Mouse (Mus musculus) heart, embryonic 16.5 days (tissue): ENCODE measurements around the gene Resp18. TPM values are rescaled to one million over a fixed set of nuclear protein-coding genes. Genes with fewer than 3 reads are reported as not detected.

Source experiments
- ATAC-seq: fragments of 200-750 bp; cut with Nextera tagmentation; replicated peaks from 2 replicates; pipeline ENCODE4 v1.8.0; 2017; ENCODE audit warnings: moderate number of reproducible peaks; ENCODE audit not compliant: insufficient read depth, low FRiP score; ENCODE audit errors: extremely low read depth
- H3K27ac ChIP-seq: fragments of 300-500 bp; sonication (generic); 2 replicates; pipeline ENCODE4 v1.5.1; 2014; ENCODE audit warnings: mild to moderate bottlenecking, low read length, control low read depth, moderate library complexity
- H3K27me3 ChIP-seq: fragments of 300-500 bp; sonication (generic); 2 replicates; pipeline ENCODE4 v1.6.1; 2014; ENCODE audit warnings: low read length, mixed read lengths; ENCODE audit not compliant: control insufficient read depth, insufficient read depth
- H3K36me3 ChIP-seq: fragments of 300-500 bp; sonication (generic); 2 replicates; pipeline ENCODE4 v1.6.1; 2014; ENCODE audit not compliant: control insufficient read depth, insufficient read depth
- H3K4me1 ChIP-seq: fragments of 300-500 bp; sonication (generic); 2 replicates; pipeline ENCODE4 v1.6.1; 2014; ENCODE audit warnings: low read length, mixed read lengths; ENCODE audit not compliant: control insufficient read depth, insufficient read depth
- H3K4me2 ChIP-seq: fragments of 300-500 bp; sonication (generic); 2 replicates; pipeline ENCODE4 v1.6.1; 2014; ENCODE audit warnings: low read depth, mild to moderate bottlenecking, control low read depth, low read length
- H3K4me3 ChIP-seq: fragments of 300-500 bp; sonication (generic); 2 replicates; pipeline ENCODE4 v1.5.1; 2014; ENCODE audit warnings: mild to moderate bottlenecking, control low read depth, low read length
- H3K9ac ChIP-seq: fragments of 300-500 bp; sonication (generic); 2 replicates; pipeline ENCODE4 v1.6.1; 2014; ENCODE audit warnings: low read length, control low read depth
- H3K9me3 ChIP-seq: fragments of 300-500 bp; sonication (generic); replicated peaks from 2 replicates; pipeline ENCODE4 v1.6.1; 2016; ENCODE audit warnings: low read length; ENCODE audit not compliant: control insufficient read depth
- WGBS: fragments of 180-500 bp; shearing (Covaris S2); extraction: QIAGEN DNeasy Blood & Tissue Kit; methylation state at CpG from one replicate; pipeline ENCODE4 v1.1.7; 2014; 5-methylcytosine and 5-hydroxymethylcytosine counted together
- polyA plus RNA-seq: library from polyadenylated mRNA; unstranded; fragments of >200 nt; fragmentation: Nextera tagmentation; extraction: Ambion mirVana; gene quantifications from 2 replicates; pipeline ENCODE4 v1.2.1, GENCODE M21; 2015

Resp18 gene
- polyA plus RNA-seq, 1 experiment from 2014 or later, result 0.76 TPM

DNA sequence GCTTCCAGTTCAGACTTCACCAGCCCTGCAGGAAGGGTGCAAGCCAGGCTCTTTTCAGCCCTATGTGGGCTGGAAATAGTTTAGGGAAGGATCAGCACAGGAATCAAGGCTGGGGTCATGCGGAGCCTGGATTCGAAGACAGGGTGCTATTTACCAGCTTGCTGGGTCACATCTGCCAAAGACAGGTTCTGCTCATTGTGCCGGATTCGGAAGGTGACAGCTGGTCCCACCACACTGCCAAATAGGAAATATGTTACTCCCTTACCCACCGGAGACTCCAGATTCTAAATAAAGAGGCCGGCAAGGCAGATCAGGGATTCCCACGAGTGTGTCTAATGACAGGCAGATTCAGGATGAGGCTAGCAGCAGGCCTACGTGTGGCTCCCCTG, 23.6 kb downstream of the Resp18 start:
- H3K27ac ChIP-seq, result no peak overlapping the region
- H3K4me3 ChIP-seq, result no peak overlapping the region
- 74% methylated on average over 8 of the region's 8 CpGs for WGBS
- no peak for ATAC-seq
- no peaks in the 10 kb centered on the region; the same call in 1 of the 2 replicates for H3K27me3 ChIP-seq
- no peaks in the 10 kb centered on the region for H3K36me3 ChIP-seq
- peaks cover 4% of the 10 kb centered on the region for H3K4me1 ChIP-seq
- no peak overlapping the region for H3K9ac ChIP-seq
- H3K4me2 ChIP-seq, result no peak overlapping the region
- no peaks in the 10 kb centered on the region for H3K9me3 ChIP-seq

GRCm38 (mm10) chr1:75253849-75254624, 24.2 kb downstream of the Resp18 start:
- 57% methylated on average over 16 of the region's 16 CpGs for whole genome bisulfite sequencing
- H3K27ac ChIP-seq, result no peak overlapping the region
- H3K27me3 ChIP-seq, result no peaks in the 10 kb centered on the region; the same call in 1 of the 2 replicates
- H3K4me1 ChIP-seq, result peaks cover 9% of the 10 kb centered on the region
- H3K9me3 ChIP-seq, result no peaks in the 10 kb centered on the region
- H3K4me2 ChIP-seq, result no peak overlapping the region
- no peak for ATAC-seq
- no peaks in the 10 kb centered on the region for H3K36me3 ChIP-seq
- H3K9ac ChIP-seq, result no peak overlapping the region
- H3K4me3 ChIP-seq, result no peak overlapping the region

DNA sequence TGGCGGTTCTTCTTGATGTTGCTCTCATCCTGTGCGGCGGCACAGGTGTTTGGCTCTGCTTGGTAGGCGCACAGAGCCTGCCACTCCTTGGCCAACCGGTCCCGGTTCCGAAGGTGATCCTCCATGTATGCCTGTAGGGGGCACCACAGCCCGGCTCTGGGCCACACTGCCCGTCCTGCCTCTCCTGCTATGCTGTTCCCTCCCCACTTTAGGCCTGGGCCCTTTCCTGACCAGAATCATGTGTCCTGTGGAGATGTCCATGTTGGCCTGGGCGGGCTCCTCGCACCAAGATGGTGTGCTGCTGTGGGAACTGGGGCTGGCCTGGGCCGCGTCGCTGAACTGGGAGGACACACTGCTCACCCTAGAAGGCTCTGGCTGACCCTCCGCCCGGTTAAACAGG, 25.2 kb downstream of the Resp18 start:
- 64% methylated on average over 16 of the region's 16 CpGs for WGBS
- ATAC-seq, result no peak
- no peaks in the 10 kb centered on the region; the same call in 1 of the 2 replicates for H3K27me3 ChIP-seq
- peaks cover 18% of the 10 kb centered on the region for H3K4me1 ChIP-seq
- H3K27ac ChIP-seq, result no peak overlapping the region
- H3K9ac ChIP-seq, result no peak overlapping the region
- H3K4me3 ChIP-seq, result no peak overlapping the region
- H3K9me3 ChIP-seq, result no peaks in the 10 kb centered on the region
- no peaks in the 10 kb centered on the region for H3K36me3 ChIP-seq
- H3K4me2 ChIP-seq, result no peak overlapping the region

DNA sequence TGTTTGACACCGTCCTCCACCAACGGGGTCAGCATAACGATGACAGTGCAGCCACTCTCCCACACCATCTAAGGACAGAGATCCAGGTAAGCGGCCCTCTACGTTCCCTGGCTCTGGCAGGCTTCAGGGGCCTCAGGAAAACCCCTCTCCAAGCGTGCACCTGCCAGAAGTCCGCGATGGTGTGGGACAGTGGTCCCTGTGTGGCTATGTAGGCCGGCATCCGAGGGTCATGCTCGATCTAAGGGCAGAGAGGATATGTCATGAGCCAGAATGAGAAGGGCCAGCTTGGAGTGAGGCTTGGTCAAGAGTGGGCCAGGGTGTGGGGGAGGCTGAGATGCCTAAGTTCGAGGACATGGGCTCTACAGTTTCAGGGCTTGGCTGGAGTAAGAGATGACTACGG, 25.9 kb downstream of the Resp18 start:
- 59% methylated on average over 13 of the region's 13 CpGs for WGBS
- ATAC-seq, result no peak
- no peaks in the 10 kb centered on the region for H3K9me3 ChIP-seq

DNA sequence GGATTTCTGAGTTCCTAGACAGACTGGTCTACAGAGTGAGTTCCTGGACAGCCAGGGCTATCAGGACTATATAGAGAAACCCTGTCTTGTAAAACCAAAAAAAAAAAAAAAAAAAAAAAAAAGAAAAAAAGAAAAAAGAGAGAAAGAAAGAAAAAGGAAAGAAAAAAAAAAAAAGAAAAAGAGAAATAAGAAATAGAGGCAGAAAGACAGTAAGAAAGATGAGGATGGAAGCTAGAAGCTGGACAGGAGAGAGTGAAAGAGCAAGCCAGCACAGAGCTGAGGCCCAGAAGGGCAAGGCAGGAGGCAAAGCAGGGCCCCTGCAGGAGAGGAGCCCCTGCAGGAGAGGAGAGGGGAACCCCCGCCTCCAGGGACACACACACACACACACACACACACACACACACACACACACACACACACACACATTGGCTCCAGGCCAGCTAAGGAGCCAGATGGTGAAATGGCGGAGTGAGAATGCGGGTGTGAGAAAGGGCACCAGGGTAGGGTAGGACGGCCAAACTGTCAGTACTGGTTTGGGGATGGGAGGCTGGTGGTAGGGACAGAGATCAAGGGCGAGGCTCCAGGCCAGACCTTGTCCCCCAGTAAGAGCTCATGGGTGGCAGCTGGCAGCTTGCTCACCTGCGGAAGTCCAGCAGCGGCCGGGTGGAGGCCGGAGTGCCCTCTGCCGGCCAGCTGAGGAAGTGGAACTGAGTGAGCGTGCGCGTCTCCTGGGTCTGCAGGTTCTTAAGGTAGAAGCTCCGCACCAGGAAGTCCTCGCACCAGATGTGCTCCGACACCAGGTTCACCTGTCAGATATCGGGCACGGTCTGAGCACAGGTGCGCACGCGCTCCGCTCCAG, 26.9 kb downstream of the Resp18 start:
- peak overlapping the region; percentile 32; the same call in 1 of the 2 replicates for H3K9ac ChIP-seq

More for the DNA sequence above, 25.9 kb downstream of the Resp18 start:
- Histone ChIP-seq H3K9ac (no peak overlapping the region), H3K36me3 (no peaks in the 10 kb centered on the region), H3K27me3 (no peaks in the 10 kb centered on the region; the same call in 1 of the 2 replicates), H3K27ac (no peak overlapping the region), H3K4me2 (no peak overlapping the region), H3K4me1 (peaks cover 25% of the 10 kb centered on the region), H3K4me3 (no peak overlapping the region)

DNA sequence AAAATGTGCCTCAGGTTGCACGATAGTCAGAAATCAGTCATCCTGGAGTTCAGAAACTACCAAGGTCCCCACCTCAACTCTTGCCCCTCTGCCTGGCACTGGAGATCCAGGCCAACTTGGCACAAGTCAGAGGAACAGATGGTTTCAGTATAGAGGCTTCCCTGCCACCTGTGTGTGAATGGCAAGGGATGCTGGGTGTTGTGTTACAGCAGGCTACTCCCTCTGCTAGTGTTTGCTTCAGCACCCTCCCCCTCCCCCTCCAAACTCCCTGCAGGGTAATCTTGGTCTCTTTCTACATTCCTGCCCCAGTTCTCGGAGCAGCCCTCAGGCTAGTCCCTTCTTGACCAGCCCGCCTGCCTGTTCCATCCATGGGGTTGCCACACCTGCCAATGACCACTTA, 27.7 kb downstream of the Resp18 start:
- Histone ChIP-seq H3K9ac (no peak overlapping the region), H3K27me3 (no peaks in the 10 kb centered on the region; the same call in 1 of the 2 replicates), H3K36me3 (no peaks in the 10 kb centered on the region), H3K27ac (no peak overlapping the region), H3K9me3 (no peaks in the 10 kb centered on the region), H3K4me3 (no peak overlapping the region), H3K4me2 (no peak overlapping the region), H3K4me1 (peaks cover 30% of the 10 kb centered on the region)
- WGBS, result 73% methylated on average over 3 of the region's 3 CpGs
- ATAC-seq, result no peak

More for the DNA sequence above, 26.9 kb downstream of the Resp18 start:
- 7% methylated on average over 21 of the region's 22 CpGs for WGBS
- Histone ChIP-seq H3K9me3 (no peaks in the 10 kb centered on the region), H3K27ac (no peak overlapping the region), H3K27me3 (no peaks in the 10 kb centered on the region; the same call in 1 of the 2 replicates), H3K4me3 (peak overlapping the region; percentile 17), H3K4me2 (peak overlapping the region; percentile 51), H3K36me3 (no peaks in the 10 kb centered on the region), H3K4me1 (peaks cover 30% of the 10 kb centered on the region)
- peak; percentile 16; the same call in 1 of the 2 replicates for ATAC-seq

DNA sequence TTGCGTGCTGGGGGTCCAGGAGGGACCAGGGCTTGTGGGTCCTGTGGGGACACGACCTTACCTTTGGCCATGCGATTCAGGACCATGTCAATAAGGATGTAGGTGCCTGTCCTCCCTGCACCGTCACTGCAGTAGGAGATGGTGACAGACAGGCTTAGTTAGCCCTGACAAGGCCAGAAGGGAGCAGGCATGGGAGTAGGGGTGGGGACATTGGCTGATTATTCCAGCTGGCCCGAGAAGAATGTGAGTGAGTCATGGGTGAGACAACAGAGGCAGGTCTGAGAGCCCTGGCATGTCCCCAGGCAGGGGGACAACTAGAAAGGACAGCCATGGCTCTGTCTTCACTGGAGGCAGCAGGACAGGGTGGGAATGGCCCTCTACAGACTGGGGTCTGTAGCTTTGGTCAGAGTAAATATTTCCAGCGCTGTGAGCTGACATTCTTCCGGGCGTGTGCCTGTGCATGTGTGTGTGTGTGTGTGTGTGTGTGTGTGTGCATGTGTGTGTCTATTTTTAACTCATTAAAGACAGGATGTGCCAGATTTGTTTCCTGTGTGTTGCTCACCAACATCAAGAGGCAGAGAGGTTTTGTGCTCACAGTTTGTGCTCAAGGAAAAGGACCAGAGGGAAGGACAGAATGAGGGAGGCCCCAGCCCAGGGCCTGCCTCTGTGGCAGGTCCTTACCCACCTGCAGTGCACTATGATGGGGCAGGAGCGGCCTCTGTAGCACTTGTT, 30.0 kb downstream of the Resp18 start:
- no peaks in the 10 kb centered on the region for H3K9me3 ChIP-seq
- H3K27me3 ChIP-seq, result no peaks in the 10 kb centered on the region
- H3K4me3 ChIP-seq, result no peak overlapping the region
- H3K27ac ChIP-seq, result peak overlapping the region; percentile 97
- H3K9ac ChIP-seq, result peak overlapping the region; percentile 63
- H3K4me1 ChIP-seq, result peaks cover 30% of the 10 kb centered on the region
- H3K36me3 ChIP-seq, result peaks cover 4% of the 10 kb centered on the region; the same call in 1 of the 2 replicates
- peak; percentile 79 for ATAC-seq
- H3K4me2 ChIP-seq, result peak overlapping the region; percentile 29
- 27% methylated on average over 9 of the region's 9 CpGs for WGBS

- Histone ChIP-seq H3K36me3 (peaks cover 4% of the 10 kb centered on the region; the same call in 1 of the 2 replicates), H3K27me3 (no peaks in the 10 kb centered on the region), H3K9me3 (no peaks in the 10 kb centered on the region), H3K4me1 (peaks cover 30% of the 10 kb centered on the region), H3K4me3 (no peak overlapping the region), H3K9ac (peak overlapping the region; percentile 51), H3K4me2 (peak overlapping the region; percentile 29), H3K27ac (peak overlapping the region; percentile 97)
- ATAC-seq, result no peak
- WGBS, result 80% methylated on average over 16 of the region's 16 CpGs
Measured at GRCm38 (mm10) chr1:75247071-75247930, 30.9 kb downstream of the Resp18 start.
